Mouse (Mus musculus) bone marrow, adult 2 months (tissue): ENCODE results near the gene Eipr1. TPM values are rescaled to one million over a fixed set of nuclear protein-coding genes. Genes with fewer than 3 reads are reported as not detected.

Experiments
- H3K27ac ChIP-seq: fragments of 200-500 bp; 2 replicates; pipeline ENCODE4 v1.5.1; 2012; ENCODE audit warnings: low read depth, mild to moderate bottlenecking, control low read depth, inconsistent platforms, low read length; ENCODE audit not compliant: control insufficient read depth, poor library complexity, insufficient read depth
- H3K4me1 ChIP-seq: fragments of 200-500 bp; 2 replicates; pipeline ENCODE4 v1.6.1; 2011; ENCODE audit warnings: low read length; ENCODE audit not compliant: control insufficient read depth, insufficient read depth
- H3K4me3 ChIP-seq: fragments of 200-500 bp; replicated peaks from 2 replicates; pipeline ENCODE3; 2011; ENCODE audit warnings: mild to moderate bottlenecking, low read depth, low read length, control low read depth; ENCODE audit not compliant: control insufficient read depth
- CTCF ChIP-seq: fragments of 200-500 bp; IDR thresholded peaks from 2 replicates; pipeline ENCODE4 v1.5.1; 2011; ENCODE audit warnings: low read length, control low read depth; ENCODE audit not compliant: control insufficient read depth, insufficient read depth
- POLR2A ChIP-seq: fragments of 200-500 bp; IDR thresholded peaks from 2 replicates; pipeline ENCODE4 v1.6.1; 2011; ENCODE audit warnings: low read depth, mild to moderate bottlenecking, control low read depth, low read length, borderline replicate concordance; ENCODE audit not compliant: control insufficient read depth
- WGBS: fragments of 180-500 bp; shearing (Covaris S2); methylation state at CpG from one replicate; pipeline ENCODE4 v1.1.7; 2018; 5-methylcytosine and 5-hydroxymethylcytosine counted together
- polyA plus RNA-seq: library from polyadenylated mRNA; stranded (reverse); fragments of >200 nt; gene quantifications from 2 replicates; pipeline ENCODE4 v1.2.4, GENCODE M21; 2011; ENCODE audit warnings: low replicate concordance; ENCODE audit not compliant: missing spikeins, insufficient read depth, insufficient read length

The Eipr1 gene
- polyA plus RNA-seq, 1 experiment: 21.0 TPM

- Histone ChIP-seq H3K4me3 (no peak overlapping the region), H3K4me1 (no peaks in the 10 kb centered on the region), H3K27ac (no peak overlapping the region)
- TF ChIP-seq CTCF (no peak), POLR2A (no peak)
- 66% methylated on average over 3 of the region's 3 CpGs for WGBS
Measured at GRCm38 (mm10) chr12:28817891-28818290, 66.3 kb downstream of the Eipr1 start.

GRCm38 (mm10) chr12:28823518-28823917, 71.9 kb downstream of the Eipr1 start:
- Histone ChIP-seq H3K4me1 (no peaks in the 10 kb centered on the region), H3K27ac (no peak overlapping the region), H3K4me3 (no peak overlapping the region)
- TF ChIP-seq CTCF (no peak), POLR2A (no peak)
- 88% methylated on average over 7 of the region's 7 CpGs for WGBS

GRCm38 (mm10) chr12:28829502-28829901, 77.9 kb downstream of the Eipr1 start:
- 56% methylated on average over 3 of the region's 3 CpGs for WGBS
- no peak overlapping the region for H3K27ac ChIP-seq
- TF ChIP-seq CTCF (peak; percentile 36; the same call in 1 of the 2 replicates), POLR2A (no peak)
- no peak overlapping the region for H3K4me3 ChIP-seq
- no peaks in the 10 kb centered on the region for H3K4me1 ChIP-seq

- TF ChIP-seq POLR2A (no peak), CTCF (no peak)
- H3K4me1 ChIP-seq: no peaks in the 10 kb centered on the region
- H3K27ac ChIP-seq: no peak overlapping the region
- WGBS: 83% methylated on average over 3 of the region's 3 CpGs
- no peak overlapping the region for H3K4me3 ChIP-seq
Measured at GRCm38 (mm10) chr12:28830471-28830870, 78.9 kb downstream of the Eipr1 start.

- H3K27ac ChIP-seq: no peak overlapping the region
- no peaks in the 10 kb centered on the region for H3K4me1 ChIP-seq
- 74% methylated on average over 7 of the region's 7 CpGs for WGBS
- no peak for TF ChIP-seq POLR2A
- TF ChIP-seq CTCF: peak; percentile 42; the same call in 1 of the 2 replicates
- H3K4me3 ChIP-seq: no peak overlapping the region
Measured at GRCm38 (mm10) chr12:28831066-28831733, 79.6 kb downstream of the Eipr1 start.

- TF ChIP-seq POLR2A (no peak), CTCF (no peak)
- 82% methylated on average over 6 of the region's 6 CpGs for WGBS
- Histone ChIP-seq H3K4me3 (no peak overlapping the region), H3K27ac (no peak overlapping the region), H3K4me1 (no peaks in the 10 kb centered on the region)
Measured at GRCm38 (mm10) chr12:28834266-28834665, 82.7 kb downstream of the Eipr1 start.

GRCm38 (mm10) chr12:28835683-28836082, 84.1 kb downstream of the Eipr1 start:
- 83% methylated on average over 3 of the region's 3 CpGs for WGBS
- Histone ChIP-seq H3K4me1 (no peaks in the 10 kb centered on the region), H3K27ac (no peak overlapping the region), H3K4me3 (no peak overlapping the region)
- TF ChIP-seq POLR2A (no peak), CTCF (no peak)

- TF ChIP-seq POLR2A: no peak
- TF ChIP-seq CTCF: no peak
- Histone ChIP-seq H3K4me1 (no peaks in the 10 kb centered on the region), H3K27ac (no peak overlapping the region), H3K4me3 (no peak overlapping the region)
- WGBS: 86% methylated on average over 4 of the region's 4 CpGs
Measured at GRCm38 (mm10) chr12:28838268-28838667, 86.7 kb downstream of the Eipr1 start.
